Mouse (Mus musculus): ENCODE measurements around the gene Ceacam16. TPM values are rescaled to one million over a fixed set of nuclear protein-coding genes. Genes with fewer than 3 reads are reported as not detected.

The Ceacam16 gene
- polyA plus RNA-seq, 1 experiment from 2014 or later: 0.36 TPM

DNA sequence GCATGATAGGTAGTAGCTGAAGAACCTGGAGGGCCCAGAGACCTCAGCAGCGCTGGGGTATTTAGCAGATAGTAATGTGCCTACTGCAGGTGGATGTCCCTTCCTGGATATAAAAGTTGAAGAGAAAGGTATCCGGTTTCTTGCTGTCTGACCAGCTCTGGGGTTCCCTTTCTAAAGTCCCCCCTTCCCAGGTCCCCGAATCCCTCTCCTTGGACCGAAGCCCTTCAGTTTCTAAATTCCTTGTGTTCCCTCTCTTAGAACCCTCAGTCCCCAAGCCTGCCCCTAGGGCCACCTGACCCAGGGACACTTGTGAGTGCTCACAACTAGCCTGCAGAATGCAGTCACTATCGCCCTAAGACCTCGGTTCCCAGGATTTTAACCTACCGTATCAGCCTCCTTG, 39.5 kb downstream of the Ceacam16 start:
- Histone ChIP-seq H3K4me2 (no peak overlapping the region), H3K36me3 (no peaks in the 10 kb centered on the region), H3K27me3 (peaks cover 77% of the 10 kb centered on the region), H3K27ac (replicated peaks) (no peak overlapping the region), H3K9ac (no peak overlapping the region), H3K9me3 (no peaks in the 10 kb centered on the region), H3K4me3 (0 out of 2 replicates have a peak overlapping the region, but pooled peaks have one; percentile 34), H3K4me1 (replicated peaks) (peaks cover 36% of the 10 kb centered on the region)
- ATAC-seq (ENCODE audit: low read depth): no peak
- 49% methylated on average over 7 of the region's 7 CpGs for WGBS

DNA sequence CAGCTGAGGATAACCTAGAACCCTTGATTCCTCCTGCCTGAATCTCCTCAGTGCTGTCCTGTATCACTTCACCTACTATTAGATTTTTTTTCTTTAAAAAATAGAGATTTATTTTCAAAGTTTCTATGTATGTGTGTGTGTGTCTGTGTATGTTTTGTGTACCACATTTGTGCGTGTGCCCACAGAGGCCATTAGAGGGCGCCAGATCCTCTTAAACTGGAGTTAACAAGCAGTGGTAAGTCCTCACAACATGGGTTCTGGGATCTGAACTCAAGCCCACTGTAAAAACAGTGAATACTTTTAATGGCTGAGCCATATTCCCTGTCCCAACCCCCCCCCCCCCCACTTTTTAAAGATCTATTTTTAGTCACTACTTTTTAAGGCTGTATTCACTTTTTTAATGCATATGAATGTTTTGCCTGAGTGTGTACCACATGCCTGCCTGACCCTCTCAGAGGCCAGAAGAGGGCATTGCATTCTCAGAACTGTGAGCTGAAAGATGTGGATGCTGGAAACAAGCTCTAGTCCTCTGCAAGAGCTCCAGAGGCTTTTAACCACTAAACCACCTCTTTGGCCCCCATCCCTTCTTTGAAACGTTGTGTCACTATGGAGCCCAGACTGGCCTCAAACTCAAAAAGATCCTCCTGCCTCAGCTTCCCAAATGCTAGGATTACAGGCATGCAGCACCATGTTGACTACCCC, 40.6 kb downstream of the Ceacam16 start:
- no peak overlapping the region for H3K4me3 ChIP-seq
- peaks cover 47% of the 10 kb centered on the region for H3K4me1 ChIP-seq (replicated peaks)
- no peak overlapping the region for H3K27ac ChIP-seq (replicated peaks)
- H3K9ac ChIP-seq: no peak overlapping the region
- ATAC-seq (ENCODE audit: low read depth): no peak
- H3K27me3 ChIP-seq: peaks cover 82% of the 10 kb centered on the region
- no peaks in the 10 kb centered on the region for H3K9me3 ChIP-seq
- WGBS: 72% methylated on average over 3 of the region's 3 CpGs
- no peak overlapping the region for H3K4me2 ChIP-seq
- H3K36me3 ChIP-seq: no peaks in the 10 kb centered on the region

DNA sequence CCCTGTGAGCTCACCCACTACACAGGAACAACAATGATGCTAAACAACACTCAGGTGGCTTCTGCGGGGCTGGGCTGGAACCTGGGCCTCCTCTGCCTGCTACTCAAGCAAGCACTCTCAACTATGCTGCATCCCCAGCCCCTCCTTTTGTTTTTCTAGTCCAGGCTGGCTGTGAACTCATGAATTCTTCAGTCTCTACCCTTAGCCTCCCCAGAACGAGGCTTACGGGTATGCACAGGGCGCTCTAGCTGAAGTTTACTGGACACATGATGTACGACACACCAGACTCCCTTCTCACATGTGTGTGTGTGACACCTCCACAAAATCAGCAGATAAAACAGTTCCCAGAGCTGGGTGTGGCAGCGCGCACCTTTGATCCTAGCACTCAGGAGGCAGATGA, 42.2 kb downstream of the Ceacam16 start:
- no peak overlapping the region for H3K27ac ChIP-seq (replicated peaks)
- no peak for ATAC-seq (ENCODE audit: low read depth)
- H3K9me3 ChIP-seq: no peaks in the 10 kb centered on the region
- H3K36me3 ChIP-seq: no peaks in the 10 kb centered on the region
- WGBS: 86% methylated on average over 7 of the region's 7 CpGs
- H3K4me3 ChIP-seq: no peak overlapping the region
- no peak overlapping the region for H3K4me2 ChIP-seq
- H3K27me3 ChIP-seq: peaks cover 83% of the 10 kb centered on the region
- peaks cover 40% of the 10 kb centered on the region for H3K4me1 ChIP-seq (replicated peaks)
- no peak overlapping the region for H3K9ac ChIP-seq

DNA sequence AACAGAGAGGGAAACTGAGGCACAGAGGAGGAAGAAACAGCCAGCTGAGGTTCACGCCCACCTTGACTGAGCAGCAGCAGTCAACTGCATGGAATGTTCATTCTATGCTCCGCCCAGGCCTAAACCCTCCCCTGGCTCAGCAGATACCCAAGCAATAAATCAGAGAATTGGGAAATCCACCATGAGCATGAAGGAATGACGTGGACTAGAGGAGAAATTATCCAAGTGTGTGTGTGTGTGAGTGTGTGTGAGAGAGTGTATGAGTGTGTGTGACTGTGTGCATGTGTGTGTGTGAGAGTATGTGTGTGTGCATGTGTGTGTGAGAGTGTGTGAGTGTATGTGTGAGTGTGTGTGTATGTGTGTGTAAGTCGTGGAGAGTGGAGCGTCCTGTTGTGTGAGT, 42.7 kb downstream of the Ceacam16 start:
- Histone ChIP-seq H3K27ac (replicated peaks) (no peak overlapping the region), H3K9me3 (no peaks in the 10 kb centered on the region), H3K4me3 (no peak overlapping the region), H3K4me1 (replicated peaks) (peaks cover 36% of the 10 kb centered on the region), H3K36me3 (no peaks in the 10 kb centered on the region), H3K27me3 (peaks cover 82% of the 10 kb centered on the region), H3K9ac (no peak overlapping the region), H3K4me2 (no peak overlapping the region)
- ATAC-seq (ENCODE audit: low read depth): no peak
- WGBS: 71% methylated on average over 5 of the region's 5 CpGs

DNA sequence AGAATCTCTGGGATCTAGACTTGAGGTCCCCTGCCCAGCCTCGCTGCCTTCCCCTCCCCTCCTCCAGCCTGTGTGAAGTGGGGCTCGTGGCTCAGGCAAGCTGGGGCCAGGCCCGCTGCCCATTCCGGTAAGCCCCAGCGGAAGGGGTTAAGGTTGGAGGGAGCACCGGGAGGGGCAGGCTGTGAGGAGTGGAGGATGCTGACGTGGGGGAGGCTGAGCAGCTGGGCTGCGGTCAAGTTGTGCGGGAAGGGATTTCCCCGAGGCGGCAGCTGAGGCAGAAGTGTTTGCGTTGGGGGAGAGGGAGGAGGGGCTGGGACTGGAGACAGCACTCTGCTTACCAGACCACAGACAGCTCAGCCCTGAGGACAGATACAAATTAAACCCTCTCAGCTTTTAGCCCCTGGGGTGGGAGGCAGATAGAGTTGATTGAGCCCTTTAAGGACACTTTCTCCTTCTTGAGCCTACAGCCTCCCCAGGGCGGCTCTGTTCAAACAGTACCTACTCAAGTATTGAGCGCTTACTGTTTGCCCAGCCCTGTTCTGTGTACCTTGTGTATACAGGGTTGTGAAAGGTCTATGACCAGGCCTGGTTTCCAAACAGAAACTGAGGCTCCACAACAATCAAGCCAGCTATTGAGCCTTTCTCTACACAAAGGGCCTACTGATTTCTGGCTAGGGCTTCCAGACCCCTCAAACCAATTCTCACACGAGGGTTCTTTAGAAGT, 43.6 kb downstream of the Ceacam16 start:
- H3K27me3 ChIP-seq: peaks cover 82% of the 10 kb centered on the region
- ATAC-seq (ENCODE audit: low read depth): peak; percentile 34
- peaks cover 30% of the 10 kb centered on the region for H3K4me1 ChIP-seq (replicated peaks)
- H3K4me2 ChIP-seq: peak overlapping the region; percentile 57
- WGBS: 7% methylated on average over 15 of the region's 15 CpGs
- H3K9ac ChIP-seq: peak overlapping the region; percentile 55
- peak overlapping the region; percentile 28; the same call in 1 of the 2 replicates for H3K27ac ChIP-seq (replicated peaks)
- peak overlapping the region; percentile 34; the same call in 1 of the 2 replicates for H3K4me3 ChIP-seq
- no peaks in the 10 kb centered on the region for H3K9me3 ChIP-seq
- no peaks in the 10 kb centered on the region for H3K36me3 ChIP-seq

DNA sequence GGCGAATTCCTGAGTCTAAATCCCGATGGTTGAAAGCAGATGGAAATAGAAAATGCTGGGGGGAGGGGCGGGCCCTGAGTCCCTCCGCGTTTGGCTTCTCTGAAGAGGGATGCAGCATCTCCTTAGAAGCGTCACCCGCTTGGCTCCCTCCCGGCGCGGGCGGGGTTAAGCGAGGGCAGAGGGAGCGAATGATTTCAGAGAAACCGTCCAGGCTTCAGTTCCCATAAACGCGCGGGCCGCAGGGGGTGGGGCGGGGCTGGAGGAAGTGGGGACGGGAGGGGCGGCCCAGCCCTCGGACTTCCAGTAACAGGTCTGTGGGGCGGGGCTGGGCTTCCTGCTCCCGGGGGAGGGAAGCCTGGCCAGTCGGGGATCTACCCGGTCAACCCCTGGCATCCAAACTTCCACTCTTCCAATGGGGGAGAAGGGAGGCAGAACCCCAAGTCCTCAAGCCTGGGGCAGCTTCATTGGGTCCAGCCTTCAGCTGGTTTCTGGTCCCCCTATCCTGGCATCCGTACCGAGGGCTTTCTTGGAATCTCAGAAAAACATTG, 44.8 kb downstream of the Ceacam16 start:
- no peak overlapping the region for H3K27ac ChIP-seq (replicated peaks)
- peaks cover 26% of the 10 kb centered on the region for H3K4me1 ChIP-seq (replicated peaks)
- no peaks in the 10 kb centered on the region for H3K9me3 ChIP-seq
- no peaks in the 10 kb centered on the region for H3K36me3 ChIP-seq
- peak; percentile 62 for ATAC-seq (ENCODE audit: low read depth)
- H3K9ac ChIP-seq: peak overlapping the region; percentile 57
- H3K4me2 ChIP-seq: peak overlapping the region; percentile 57
- peaks cover 82% of the 10 kb centered on the region for H3K27me3 ChIP-seq
- WGBS: 1% methylated on average over 28 of the region's 28 CpGs
- H3K4me3 ChIP-seq: peak overlapping the region; percentile 34

DNA sequence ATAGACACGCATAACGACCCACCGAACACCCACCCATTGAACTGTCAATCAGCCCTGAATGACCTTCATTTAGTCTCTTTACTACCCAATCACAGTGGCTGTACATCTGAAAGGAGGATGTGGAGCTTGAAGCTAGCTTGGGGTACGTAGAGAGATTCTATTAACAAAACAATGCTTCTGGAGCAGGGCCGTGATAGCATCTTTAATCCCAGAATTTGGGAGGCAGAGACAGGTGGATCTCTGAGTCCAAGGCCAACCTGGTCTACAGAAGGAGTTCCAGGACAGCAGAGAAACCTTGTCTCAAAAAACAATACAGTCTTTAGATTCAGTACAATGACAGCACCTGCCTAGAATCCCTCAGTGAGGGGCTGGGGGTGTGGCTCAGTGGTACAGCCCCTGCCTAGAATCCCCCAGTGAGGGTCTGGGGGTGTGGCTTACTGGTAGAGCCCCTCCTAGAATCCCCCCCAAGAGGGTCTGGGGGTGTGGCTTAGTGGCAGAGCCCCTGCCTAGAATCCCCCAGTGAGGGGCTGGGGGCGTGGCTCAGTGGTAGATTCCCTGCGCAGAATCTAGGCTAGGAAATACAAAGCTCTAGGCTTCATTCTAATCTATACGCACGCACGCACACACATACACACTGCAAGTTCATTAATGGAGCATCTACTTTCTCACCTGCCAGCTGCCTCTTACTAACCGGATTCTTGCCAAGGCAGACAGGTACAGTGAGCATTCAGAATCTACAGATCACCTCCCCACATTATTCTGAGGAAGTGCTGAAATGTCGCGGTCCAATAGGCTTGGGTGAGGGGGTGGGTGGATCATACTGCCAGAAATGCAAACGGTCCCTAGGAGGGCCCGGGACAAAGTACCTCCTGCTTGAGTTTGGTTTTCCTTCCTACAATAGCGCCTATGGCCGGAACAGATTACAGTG, 45.5 kb downstream of the Ceacam16 start:
- Histone ChIP-seq H3K4me1 (replicated peaks) (peaks cover 31% of the 10 kb centered on the region), H3K4me2 (peak overlapping the region; percentile 57), H3K9me3 (no peaks in the 10 kb centered on the region), H3K4me3 (peak overlapping the region; percentile 34), H3K27me3 (peaks cover 82% of the 10 kb centered on the region), H3K27ac (replicated peaks) (no peak overlapping the region), H3K36me3 (no peaks in the 10 kb centered on the region), H3K9ac (peak overlapping the region; percentile 57)
- ATAC-seq (ENCODE audit: low read depth): peak; percentile 38
- WGBS: 27% methylated on average over 17 of the region's 17 CpGs

DNA sequence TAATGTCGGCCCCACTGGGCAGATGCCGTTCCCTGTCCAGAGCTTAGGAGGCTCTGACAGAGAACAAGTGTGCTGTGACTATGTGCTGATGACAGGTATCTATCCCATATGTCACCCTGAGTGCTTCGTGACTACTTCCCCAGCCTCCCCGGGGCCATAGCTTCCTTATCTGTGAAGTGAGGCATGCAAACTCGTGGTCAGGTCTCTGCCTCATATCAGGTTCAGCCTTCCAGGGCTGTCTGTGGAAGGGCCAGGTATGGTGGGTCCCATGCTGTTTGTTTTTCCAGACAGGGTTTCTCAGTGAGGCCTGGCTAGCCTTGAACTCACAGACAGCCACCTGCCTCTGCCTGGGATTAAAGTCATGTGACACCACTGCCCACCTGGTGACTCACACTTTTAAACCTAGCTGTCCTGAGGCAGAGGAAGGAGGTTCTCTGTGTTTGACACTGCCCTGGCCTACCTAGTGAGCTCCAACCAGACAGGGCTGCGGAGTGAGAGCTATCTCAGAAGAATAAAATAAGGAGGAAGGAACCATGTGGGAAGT, 47.4 kb downstream of the Ceacam16 start:
- no peak overlapping the region for H3K27ac ChIP-seq (replicated peaks)
- H3K36me3 ChIP-seq: no peaks in the 10 kb centered on the region
- peaks cover 92% of the 10 kb centered on the region for H3K27me3 ChIP-seq
- 86% methylated on average over 6 of the region's 6 CpGs for WGBS
- H3K4me2 ChIP-seq: no peak overlapping the region
- no peak overlapping the region for H3K9ac ChIP-seq
- ATAC-seq (ENCODE audit: low read depth): no peak
- no peak overlapping the region for H3K4me3 ChIP-seq
- H3K4me1 ChIP-seq (replicated peaks): peaks cover 41% of the 10 kb centered on the region
- no peaks in the 10 kb centered on the region for H3K9me3 ChIP-seq

DNA sequence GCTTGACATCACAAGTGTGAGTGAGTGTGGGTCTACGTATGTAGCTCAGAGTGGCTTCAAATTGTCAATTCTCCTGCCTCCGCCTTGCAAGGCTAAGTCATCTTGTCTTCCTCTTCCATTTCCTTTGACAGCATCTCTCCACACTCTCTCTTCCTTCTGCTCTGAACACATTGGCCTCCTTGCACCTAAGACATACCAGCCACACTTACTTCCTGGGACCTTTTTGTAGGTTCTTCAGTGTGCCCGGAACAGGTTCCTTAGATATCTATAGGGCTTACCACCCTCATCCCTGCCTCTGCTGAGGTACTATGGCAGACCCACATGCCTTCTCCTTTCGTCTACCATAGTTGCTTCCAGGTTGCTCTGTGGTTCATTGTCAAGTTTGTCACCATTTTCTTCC, 47.9 kb downstream of the Ceacam16 start:
- no peak overlapping the region for H3K4me2 ChIP-seq
- H3K4me3 ChIP-seq: no peak overlapping the region
- no peak overlapping the region for H3K27ac ChIP-seq (replicated peaks)
- WGBS: 85% methylated on average over 4 of the region's 4 CpGs
- ATAC-seq (ENCODE audit: low read depth): no peak
- peaks cover 41% of the 10 kb centered on the region for H3K4me1 ChIP-seq (replicated peaks)
- no peak overlapping the region for H3K9ac ChIP-seq
- no peaks in the 10 kb centered on the region for H3K36me3 ChIP-seq
- peaks cover 92% of the 10 kb centered on the region for H3K27me3 ChIP-seq
- no peaks in the 10 kb centered on the region for H3K9me3 ChIP-seq

DNA sequence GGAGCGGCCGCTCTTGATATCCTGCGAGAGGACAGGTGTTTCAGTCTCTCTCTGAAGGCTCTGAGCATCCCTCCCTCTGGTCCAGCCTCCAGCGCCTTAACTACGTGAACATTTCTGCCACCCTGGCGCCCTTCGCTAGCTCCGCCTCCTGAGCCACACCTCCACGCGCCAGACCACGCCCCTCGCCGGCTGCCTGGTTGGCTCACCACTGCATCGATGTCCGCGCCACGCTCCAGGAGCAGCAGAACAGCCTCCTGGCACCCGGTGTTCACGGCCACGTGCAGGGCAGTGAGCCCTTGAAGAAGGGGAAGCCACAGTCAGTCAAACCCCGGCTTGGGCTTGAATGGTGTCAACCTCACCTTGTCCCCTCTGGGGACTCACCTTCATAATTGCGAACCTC, 50.0 kb downstream of the Ceacam16 start:
- H3K27me3 ChIP-seq: peaks cover 75% of the 10 kb centered on the region

DNA sequence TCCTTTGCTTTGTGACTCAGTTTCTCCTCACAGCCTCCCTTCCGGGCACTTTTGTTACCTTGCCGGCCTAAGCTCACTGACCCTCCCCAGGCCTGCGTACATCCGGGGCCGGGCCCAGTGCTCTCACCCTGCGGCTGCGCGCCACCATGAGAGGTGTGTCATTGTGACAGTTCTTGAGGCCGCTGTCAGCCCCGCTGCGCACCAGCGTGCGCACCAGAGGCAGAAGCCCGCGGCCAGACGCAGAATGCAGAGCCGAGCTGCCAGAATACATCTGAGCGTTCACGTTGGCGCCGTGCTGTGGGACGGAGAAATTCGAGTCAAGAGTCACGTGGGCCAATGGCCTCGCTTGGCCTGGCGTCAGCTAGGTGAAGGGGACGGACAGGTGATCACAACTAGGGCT, 51.7 kb downstream of the Ceacam16 start:
- Histone ChIP-seq H3K27ac (replicated peaks) (no peak overlapping the region), H3K27me3 (peaks cover 63% of the 10 kb centered on the region), H3K4me1 (replicated peaks) (peaks cover 17% of the 10 kb centered on the region), H3K9ac (peak overlapping the region; percentile 53; the same call in 1 of the 2 replicates), H3K4me3 (peak overlapping the region; percentile 25), H3K36me3 (no peaks in the 10 kb centered on the region), H3K4me2 (peak overlapping the region; percentile 48), H3K9me3 (no peaks in the 10 kb centered on the region)
- WGBS: 4% methylated on average over 27 of the region's 27 CpGs
- peak; percentile 34 for ATAC-seq (ENCODE audit: low read depth)

More for the DNA sequence above, 50.0 kb downstream of the Ceacam16 start:
- Histone ChIP-seq H3K4me3 (peak overlapping the region; percentile 16), H3K36me3 (no peaks in the 10 kb centered on the region), H3K4me2 (peak overlapping the region; percentile 44), H3K9me3 (no peaks in the 10 kb centered on the region), H3K9ac (no peak overlapping the region), H3K27ac (replicated peaks) (no peak overlapping the region), H3K4me1 (replicated peaks) (peaks cover 22% of the 10 kb centered on the region)
- peak; percentile 33; the same call in 1 of the 2 replicates for ATAC-seq (ENCODE audit: low read depth)
- WGBS: 5% methylated on average over 22 of the region's 22 CpGs
